Mouse (Mus musculus) activated CD4-positive, CD25-positive, alpha-beta regulatory T cell, adult 4 months (primary cell): ENCODE results near the gene Csmd2. TPM values are rescaled to one million over a fixed set of nuclear protein-coding genes. Genes with fewer than 3 reads are reported as not detected.
A peak's percentile ranks its signal among the peaks of the same experiment; 100 is the strongest.
"Not testable (repeated sequence)": the region's sequence is repeated elsewhere in the genome, so short reads cannot be mapped to it uniquely, and the experiment has no call there.

Experiments used
- ATAC-seq: one replicate; pipeline ENCODE4 v1.8.0; 2017
- polyA plus RNA-seq, 2 experiments: library from polyadenylated mRNA; unstranded; fragments of 100-300 nt; shearing (Covaris generic); gene quantifications; one replicate each; pipeline ENCODE4 v1.2.1; 2017

Gene Csmd2
- polyA plus RNA-seq, 2 experiments from 2014 or later: 0.12 TPM; not detected in 1

DNA sequence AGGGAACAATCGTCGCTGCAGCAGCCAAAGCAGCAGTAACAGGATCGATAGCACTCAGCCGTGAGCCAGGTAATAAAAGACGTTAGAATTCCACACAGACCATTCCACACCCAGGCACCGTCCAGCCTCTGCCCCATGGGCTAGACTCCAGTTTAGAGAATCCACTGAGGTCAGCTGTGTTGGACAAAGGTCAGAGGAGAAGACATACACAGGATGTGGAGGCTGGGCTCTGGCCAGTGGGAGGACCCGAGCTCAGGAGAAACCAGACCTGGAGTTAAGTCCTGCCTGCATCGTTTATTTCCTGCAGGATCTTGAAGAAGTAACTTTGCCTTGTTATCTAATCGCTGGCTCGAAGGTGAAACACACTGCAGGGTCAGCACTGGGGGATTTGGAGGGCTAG, 519.2 kb downstream of the Csmd2 start:
- no peak for ATAC-seq

DNA sequence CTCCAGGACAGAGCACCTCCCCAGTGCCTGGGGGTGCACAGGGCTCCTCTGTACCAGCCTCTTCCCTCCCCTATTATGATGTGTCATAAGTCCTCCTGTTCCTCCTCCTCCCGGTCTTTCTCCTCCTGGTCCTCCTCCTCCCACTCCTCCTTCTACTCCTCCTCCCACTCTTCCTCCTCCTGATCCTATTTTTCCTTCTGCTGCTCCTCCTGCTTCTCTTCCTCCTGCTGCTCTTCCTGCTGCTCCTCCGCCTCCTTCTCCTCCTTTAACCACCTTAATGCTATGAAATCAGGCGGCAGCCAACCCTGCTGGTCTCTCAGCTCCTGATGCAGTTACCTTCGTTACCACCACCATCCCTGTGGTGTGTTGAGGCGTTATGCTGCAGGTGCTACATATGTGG, 522.2 kb downstream of the Csmd2 start:
- no peak for ATAC-seq

DNA sequence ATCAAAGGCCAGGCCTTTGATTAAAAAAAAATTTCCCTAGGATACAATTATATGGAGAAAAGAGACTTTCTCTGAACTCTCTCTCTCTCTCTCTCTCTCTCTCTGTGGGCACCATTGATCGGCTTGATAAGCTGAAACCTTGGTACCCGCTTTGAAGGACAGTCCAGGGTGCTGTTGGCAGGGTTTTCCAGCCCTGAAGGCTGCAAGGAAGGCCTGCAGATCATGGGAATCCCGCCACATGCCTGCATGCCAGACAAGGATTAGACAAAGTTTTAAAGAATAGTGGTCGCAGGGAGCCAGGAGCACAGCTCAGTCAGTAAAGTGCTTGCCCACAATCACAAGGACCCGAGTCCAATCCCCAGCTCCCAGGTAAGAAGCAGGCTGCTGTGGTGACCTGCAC, 526.8 kb downstream of the Csmd2 start:
- ATAC-seq: no peak

DNA sequence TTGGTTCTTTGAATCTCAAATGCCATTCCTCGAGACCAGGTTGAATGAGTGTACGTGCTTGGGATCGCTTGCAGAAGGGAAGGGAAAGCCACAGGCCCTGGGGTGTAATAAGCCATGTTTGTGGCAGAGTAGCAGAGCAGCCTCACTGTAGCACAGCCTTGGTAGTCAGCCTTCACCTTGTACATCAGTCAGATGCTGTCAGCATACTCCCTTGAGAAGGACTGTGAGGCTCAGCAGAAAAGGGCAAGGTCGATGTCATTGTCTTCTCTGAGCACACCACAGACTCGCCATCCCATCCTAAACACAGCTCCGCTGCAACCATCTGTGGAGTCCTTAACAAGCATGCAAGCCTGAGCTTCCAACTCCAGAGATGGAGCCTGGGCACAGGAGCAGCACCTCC, 533.6 kb downstream of the Csmd2 start:
- no peak for ATAC-seq

DNA sequence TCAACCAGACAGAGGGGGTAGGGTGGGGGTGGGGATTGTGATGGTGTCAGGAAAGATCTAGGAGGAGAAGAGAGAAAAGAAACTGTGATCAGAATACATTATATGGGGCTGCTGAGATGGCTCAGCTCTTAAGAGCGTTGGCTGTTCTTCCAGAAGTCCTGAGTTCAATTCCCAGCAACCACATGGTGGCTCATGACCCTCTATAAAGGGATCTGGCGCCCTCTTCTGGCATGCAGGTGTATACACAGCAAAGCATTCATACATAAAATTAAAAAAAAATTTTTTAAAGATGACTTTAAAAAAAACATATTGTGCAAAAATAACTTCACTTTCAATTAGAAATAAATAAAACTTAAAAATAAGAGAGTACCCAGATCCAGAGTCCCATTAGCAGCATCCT, 555.7 kb downstream of the Csmd2 start:
- no peak for ATAC-seq

DNA sequence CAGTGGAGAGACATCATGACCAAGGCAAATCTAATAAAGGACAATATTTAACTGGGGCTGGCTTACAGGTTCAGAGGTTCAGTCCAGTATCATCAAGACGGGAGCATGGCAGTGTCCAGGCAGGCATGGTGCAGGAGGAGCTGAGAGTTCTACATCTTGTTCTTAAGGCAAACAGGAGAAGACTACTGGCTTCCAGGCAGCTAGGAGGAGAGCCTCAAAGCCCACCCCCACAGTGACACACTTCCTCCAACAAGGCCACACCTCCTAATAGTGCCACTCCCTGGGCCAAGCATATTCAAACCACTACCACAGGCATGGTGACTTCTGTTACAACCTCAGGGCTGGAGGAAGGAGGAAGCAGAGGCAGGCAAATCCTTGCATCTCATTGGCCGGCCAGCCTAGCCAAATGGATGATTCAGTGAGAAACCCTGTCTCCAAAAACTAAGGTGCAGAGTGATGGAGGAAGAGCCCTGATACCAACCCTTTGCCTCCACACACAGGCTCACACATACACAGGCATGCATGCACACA, 556.4 kb downstream of the Csmd2 start:
- ATAC-seq: not testable (repeated sequence)

DNA sequence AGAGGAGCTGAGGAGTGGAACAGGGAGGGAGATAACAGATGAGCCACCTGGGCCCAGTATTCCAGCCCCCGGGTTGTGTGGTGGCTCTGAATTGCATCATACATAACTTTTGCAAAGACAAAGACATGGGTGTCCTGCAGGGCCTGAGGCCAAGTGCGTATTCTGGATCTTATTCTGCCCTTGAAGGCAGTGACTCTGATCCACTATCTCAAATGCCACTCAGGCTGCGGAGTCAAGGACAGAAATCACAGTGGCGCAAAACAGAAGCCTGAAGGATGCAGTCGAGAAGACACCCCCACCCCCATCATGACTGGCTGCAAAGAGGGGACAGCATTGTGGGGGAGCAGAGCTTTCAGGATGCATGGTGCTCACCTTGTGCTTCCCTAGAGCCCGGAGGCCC, 563.1 kb downstream of the Csmd2 start:
- ATAC-seq: no peak

DNA sequence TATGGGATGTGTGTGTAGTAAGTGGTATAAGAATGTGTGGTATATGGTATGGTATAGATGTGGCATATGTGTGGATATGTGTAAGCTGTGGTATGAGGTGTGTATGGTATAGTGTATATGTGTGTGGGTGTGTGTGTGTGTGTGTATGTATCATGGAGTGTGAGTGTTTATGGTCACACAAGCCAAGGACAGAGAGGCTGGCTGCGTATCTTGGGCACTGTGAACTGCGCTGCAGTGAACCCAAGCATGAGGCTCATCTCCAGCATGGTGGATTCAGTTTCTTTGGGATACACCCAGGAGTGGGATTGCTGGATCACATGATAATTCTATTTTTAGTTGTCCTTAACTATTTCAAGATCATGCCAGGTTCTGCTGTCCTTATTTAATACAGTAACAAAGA, 566.5 kb downstream of the Csmd2 start:
- no peak for ATAC-seq

DNA sequence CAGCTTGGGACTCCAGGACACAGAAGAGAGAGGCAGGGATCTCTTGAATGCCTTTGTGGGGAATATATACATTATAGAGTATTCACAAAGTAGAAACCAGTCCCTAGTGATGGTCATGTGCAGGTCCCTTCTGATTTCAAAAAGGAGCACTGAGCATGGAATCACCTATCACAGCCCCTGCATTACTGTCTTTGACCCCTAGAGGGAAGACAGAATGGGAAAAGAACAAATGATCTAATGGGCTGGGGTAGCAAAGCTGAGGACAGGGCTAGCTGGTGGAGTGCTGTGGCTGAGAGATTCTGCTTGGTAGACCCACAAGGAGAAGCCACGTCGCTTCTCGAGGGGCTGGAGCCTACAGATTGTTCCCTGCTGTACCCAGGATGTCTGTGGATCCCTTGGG, 572.7 kb downstream of the Csmd2 start:
- ATAC-seq: no peak

DNA sequence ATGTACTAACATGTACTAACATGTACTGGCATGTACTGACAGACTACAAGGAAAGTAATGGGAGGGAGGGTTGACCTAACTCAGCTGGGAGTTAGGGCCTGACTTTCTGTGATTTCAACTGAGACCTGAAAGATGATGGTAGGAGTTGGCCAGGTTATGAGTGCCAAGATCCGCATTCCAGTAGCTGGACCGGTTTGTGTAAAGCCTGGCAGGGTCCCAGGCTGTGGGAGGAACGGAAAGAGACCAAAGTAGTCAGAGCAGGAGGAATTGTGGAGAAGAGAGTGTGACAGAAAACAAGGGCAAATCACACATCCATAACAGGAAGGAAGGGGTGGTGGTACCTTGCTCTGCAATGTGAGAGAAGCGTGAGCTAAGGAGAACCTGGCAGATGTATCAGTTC, 588.2 kb downstream of the Csmd2 start:
- ATAC-seq: no peak

DNA sequence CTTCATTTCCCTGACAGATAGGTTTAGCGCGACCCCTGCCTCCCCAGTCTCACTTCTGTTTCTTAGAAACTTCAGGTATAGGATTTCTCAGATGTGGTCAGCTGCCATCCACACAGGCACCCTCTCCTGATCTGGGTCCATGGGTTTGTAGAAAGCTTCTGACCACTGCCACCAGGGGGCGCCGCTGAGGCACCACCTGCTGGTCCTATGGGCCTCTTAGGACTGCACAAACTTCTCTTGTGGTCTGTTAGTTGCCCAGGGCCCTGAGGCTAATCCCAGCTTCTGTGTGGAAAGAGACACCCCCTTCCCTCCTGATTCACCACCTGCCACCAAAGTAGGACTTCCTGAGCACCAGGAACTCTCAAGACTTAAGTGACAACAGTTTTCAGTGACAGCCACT, 591.5 kb downstream of the Csmd2 start:
- ATAC-seq: no peak

DNA sequence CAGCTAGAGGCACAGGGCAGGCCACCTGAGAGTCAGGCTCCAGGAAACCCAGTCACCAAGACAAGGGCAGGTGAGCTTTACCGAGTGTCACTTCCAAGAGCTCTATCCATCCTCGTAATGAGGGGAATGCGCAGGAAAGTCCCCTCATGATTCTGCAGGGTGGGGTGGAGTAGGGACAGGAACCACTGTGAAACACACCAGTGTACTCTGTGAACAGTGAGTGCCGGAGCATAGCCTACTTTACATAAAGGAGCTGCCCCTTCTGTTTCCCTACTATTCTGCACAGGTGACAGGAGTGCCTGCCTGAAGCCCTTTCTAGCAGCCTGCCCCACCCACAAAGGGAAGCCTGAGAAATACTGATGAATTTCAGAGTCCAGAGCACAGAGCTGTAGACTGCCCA, 605.6 kb downstream of the Csmd2 start:
- no peak for ATAC-seq

DNA sequence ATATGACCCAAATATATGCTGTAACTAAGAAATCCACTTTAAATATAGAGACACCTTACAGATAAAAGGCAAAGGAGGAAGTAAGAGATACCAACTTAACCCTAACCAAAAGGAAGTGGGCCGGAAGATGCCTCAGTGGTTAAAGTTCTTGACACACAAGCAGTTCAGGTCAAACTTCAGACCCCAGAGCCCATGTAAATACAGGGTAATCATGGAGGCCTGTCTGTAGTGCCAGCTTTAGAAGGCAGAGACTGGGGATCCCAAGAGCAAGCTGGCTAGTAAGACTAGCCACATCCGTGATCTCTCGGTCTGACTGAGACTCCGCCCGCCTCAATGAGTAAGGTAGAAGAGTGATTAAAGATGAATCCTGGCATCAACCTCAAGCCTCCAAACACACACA, 606.4 kb downstream of the Csmd2 start:
- peak; percentile 93 for ATAC-seq

DNA sequence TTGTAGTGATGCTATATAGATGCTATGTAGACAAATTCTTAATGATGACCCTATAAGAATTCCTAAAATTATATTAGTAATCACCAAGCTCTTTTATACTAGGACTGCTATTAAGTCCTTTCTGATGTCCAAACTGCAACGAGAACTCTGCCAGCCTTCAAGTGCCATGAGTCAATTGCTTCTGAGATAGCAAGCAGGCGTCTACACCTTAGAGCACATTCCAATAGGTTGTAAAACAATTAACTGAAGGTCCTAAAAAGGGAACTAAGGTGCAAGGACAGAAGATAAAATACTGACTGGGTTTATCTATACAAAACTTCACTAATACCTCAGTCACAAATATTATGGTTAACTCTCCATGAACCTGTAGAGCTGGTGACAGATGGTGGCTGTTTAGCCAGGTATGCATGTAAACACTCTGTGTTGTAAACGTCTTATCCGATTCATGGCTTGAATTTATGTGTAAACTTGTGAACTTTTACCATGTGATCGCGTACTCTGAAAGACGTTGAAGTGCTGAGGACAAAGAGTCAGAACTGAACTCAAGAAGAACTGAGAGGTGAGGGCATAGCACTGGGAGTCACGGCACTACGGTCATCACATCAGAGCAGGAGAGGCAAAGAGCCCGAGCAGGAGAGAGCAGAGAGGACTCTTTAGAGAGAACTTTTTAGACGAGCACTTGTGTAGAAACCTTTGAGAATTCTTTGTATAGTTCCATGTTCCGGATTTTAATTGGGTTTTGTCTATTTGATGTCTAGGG, 610.3 kb downstream of the Csmd2 start:
- no peak for ATAC-seq

DNA sequence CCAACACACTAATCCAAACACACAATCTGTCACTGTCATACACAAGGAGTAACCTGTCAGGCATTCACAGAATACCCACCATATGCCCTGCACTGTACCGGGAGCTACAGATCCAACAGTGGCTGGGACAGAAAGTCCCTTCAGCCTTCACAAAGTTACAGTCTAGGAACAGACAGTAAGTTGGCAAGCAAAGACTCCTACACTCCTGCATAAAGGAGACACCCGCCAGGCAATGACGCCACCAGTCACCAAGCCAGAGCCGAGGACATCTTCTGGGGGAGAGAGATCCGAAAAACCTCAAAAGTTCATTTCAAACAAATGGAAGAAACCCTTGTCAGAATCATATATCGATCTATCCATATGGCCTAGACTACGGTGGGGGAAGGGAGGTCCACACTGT, 618.9 kb downstream of the Csmd2 start:
- ATAC-seq: no peak

DNA sequence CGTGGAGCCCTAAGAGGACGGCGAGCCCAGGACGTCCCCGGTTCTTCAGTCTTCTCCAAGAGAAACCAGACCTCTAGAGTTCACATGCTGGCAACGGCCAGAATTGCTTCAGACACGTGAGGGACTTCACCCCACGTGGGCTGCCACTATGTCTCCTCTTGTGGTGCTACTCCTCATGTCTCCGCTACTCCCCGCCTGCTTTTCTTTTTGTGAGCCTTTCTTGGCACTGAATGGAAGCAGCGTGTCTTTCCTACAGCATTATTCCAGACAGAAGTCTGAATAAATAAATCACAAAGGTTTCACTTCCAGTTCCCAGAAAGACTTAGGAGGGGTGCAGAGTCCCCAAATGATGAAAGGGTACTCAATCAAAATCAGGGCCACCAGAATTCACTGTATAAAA, 620.0 kb downstream of the Csmd2 start:
- ATAC-seq: no peak

DNA sequence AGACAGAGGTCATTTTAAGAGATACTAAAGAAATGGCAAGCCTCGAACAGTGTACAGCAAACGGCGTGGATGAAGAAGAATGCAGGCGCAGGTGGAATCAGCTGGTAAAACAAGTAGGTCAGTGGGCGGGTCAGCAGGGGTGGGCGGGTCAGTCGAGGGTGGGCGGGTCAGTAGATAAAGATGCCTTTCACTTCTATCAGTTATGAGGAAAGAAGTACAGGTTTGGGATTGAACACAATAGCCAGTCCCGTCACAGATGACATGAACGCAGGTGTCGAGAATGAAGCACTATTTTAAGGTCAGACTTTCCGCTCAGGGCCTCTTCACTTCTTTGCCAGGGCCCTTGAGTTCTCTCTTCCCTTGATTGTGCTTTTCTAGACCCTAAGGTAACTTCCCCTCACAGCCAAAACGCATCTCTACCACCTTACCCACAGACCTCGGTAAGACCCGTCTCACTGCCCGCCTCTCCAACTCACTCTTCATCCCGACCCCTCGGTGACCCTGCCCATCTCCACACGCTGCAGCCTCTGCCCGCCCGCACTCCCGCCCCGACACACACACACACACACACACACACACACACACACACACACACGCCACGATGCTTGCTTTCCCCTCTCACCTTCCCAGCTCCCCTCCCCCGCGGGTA, 621.7 kb downstream of the Csmd2 start:
- ATAC-seq: no peak

DNA sequence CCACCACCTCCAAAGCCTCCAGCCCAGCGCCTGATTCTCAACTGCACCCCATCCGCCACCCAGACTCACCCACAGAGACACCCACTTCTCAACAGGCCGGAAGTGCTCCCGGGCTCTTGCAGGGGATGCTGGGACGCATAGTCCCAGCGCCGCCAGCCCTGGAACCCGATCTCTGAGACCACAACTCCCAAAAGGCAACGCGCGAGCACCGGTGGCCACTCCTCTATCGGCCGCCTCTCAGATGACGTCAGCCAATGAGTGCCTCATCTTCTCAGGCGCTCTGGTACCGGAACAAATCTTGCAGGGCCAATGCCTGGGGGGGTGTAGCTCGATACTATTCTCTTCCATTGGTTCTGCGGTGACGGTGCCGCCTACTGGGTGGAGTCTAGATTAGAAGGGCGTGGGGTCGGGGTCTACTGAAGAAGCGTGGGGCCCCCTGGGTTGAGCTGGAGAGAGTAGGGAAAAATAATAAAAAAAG, 622.3 kb downstream of the Csmd2 start, which contains the start of gene Zscan20:
TSS of gene Zscan20 (minus strand) at position 174 of the 478 bp plus-strand sequence.
- ATAC-seq: peak; percentile 99

DNA sequence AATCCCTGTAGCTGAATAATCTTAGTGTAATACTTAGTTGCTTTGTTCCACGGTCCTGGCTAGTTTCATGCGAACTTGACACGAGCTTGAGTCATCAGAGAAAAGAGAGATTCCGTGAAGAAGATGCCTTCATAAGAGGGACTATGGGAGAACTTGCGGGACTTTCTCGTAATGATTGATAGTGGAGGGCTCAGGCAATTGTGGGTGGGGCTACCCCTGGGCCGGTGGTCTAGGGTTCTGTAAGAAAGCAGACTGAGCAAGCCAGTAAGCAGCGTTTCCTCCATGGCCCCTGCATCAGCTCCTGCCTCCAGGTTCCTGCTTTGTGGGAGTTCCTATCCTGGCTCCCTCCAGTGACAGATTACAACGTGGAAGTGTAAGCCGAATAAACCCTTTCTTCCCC, 623.0 kb downstream of the Csmd2 start:
- ATAC-seq: no peak

DNA sequence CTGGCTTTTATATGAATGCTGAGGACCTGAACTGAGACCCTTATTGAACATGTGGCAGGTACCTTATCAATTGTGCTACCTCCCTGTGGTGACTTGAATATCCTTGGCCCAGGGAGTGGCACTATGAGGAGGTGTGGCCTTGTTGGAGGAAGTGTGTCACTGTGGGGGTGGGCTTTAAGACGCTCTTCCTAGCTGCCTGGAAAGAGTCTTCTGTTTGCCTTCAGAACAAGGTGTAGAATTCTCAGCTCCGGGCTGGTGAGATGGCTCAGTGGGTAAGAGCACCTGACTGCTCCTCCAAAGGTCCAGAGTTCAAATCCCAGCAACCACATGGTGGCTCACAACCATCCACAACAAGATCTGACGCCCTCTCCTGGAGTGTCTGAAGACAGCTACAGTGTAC, 624.1 kb downstream of the Csmd2 start:
- not testable (repeated sequence) for ATAC-seq

DNA sequence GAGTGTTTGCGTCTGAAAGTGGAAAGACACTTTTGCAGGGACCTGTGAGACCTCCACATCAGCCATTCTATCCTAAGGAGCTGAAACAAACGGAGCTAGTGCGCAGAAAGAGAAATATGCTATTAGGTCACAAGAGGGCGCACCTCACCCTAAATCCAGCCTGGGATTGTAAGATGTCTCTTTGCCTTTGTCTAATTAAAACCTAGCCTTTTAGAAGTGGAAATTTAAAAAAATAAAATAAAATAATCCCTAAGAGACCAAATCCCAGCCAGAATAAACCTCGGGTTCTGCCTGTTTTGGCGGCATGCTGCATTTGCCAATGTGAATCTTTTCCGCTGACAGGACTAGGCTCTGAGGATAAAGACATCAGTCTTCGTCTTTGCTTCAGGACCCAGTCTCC, 625.7 kb downstream of the Csmd2 start:
- no peak for ATAC-seq

DNA sequence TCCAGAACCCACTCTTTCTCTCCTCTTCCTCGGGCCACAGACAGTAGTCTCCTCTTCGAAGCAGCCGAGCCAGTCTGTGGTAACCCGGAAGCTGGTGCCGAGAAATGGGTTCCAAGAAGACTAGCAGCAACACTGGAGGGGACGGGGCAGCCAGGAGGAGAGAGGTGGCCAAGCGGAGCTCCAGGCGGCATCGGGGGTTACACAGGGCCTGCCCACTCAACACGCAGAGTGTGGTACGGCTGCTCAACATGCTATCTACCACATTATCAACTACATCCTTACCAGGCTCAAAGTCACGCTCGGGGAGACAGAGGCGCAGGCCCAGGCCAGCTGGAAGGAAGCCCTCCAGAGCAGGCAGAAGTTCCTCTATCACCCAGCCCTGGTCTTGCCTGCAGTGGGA, 628.1 kb downstream of the Csmd2 start:
- no peak for ATAC-seq
